ENCODE assay signal across 18 mouse cellular contexts in the genomic region with DNA sequence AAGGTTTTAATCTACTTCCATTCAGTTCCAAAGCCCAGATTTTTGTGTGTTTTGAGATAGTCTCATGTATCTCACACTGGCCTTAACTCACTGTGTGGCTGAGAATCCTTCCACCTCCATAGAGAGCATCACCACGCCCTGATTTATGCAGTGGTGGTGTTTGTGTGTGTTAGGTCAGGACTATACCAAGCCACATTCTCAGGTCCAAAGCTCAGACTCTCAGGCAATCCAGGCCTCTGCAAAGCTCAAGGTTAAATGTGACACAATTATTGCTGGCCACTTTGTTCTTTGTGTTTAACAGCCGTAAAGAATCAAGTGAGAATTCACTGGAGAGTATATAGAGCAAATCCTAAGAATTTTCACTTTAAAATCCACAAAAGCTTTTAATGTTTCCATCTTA.
DNase-seq lines count a peak whose midpoint lies in the region; ATAC-seq and TF ChIP-seq lines count a peak whose summit lies in the region.
"Had no signal": no experiment of that assay in that cellular context is flagged by ENCODE, and none has a peak within 500 bp of the region (broad histone marks: within the 10 kb centered on the region; RNA-seq: fewer than 3 reads in every experiment).

No protein-coding gene starts in this region.

- no peak overlapping the region for H3K4me3 ChIP-seq in forebrain, embryonic 13.5 days
- no peak overlapping the region for H3K4me3 ChIP-seq in forebrain, postnatal 0 days (ENCODE audit: low read depth, low read length)
- H3K4me3 ChIP-seq in liver, postnatal 0 days (ENCODE audit: low read depth, low read length): no peak overlapping the region
- no peak overlapping the region for H3K4me3 ChIP-seq in intestine, postnatal 0 days (ENCODE audit: low read depth, low read length)
- no peak overlapping the region for H3K4me3 ChIP-seq in midbrain, embryonic 16.5 days (ENCODE audit: low read depth, low read length)
- H3K4me3 ChIP-seq: erythroblast, embryonic 14.5 days; left cerebral cortex, adult 2 months had no signal

- ATAC-seq in forebrain, embryonic 13.5 days: 0 out of 2 replicates have a peak, but pooled peaks have one; percentile 10
- no peak for ATAC-seq in forebrain, postnatal 0 days
- peak; percentile 95 for ATAC-seq in liver, postnatal 0 days
- ATAC-seq in intestine, postnatal 0 days: peak; percentile 74
- ATAC-seq in midbrain, embryonic 16.5 days: no peak

- H3K4me1 ChIP-seq in forebrain, embryonic 13.5 days: peaks cover 13% of the 10 kb centered on the region
- 0 out of 2 replicates have a peak, but pooled peaks cover 6% of the 10 kb centered on the region for H3K4me1 ChIP-seq in forebrain, postnatal 0 days (ENCODE audit: insufficient read depth)
- H3K4me1 ChIP-seq in liver, postnatal 0 days (ENCODE audit: insufficient read depth): no peaks in the 10 kb centered on the region; the same call in 1 of the 2 replicates
- 0 out of 2 replicates have a peak, but pooled peaks cover 6% of the 10 kb centered on the region for H3K4me1 ChIP-seq in intestine, postnatal 0 days (replicated peaks; ENCODE audit: control insufficient read depth, insufficient read depth, low read length)
- peaks cover 7% of the 10 kb centered on the region for H3K4me1 ChIP-seq in midbrain, embryonic 16.5 days (ENCODE audit: control insufficient read depth, insufficient read depth, low read length)

- no peak overlapping the region for H3K9ac ChIP-seq in forebrain, embryonic 13.5 days
- no peak overlapping the region for H3K9ac ChIP-seq in forebrain, postnatal 0 days
- H3K9ac ChIP-seq in liver, postnatal 0 days (replicated peaks): no peak overlapping the region
- H3K9ac ChIP-seq in intestine, postnatal 0 days (ENCODE audit: low read depth, low read length): no peak overlapping the region
- H3K9ac ChIP-seq in midbrain, embryonic 16.5 days (ENCODE audit: low read depth, low read length): no peak overlapping the region
- H3K9ac ChIP-seq: limb, embryonic 13.5 days had no signal

- no peaks in the 10 kb centered on the region for H3K36me3 ChIP-seq in forebrain, embryonic 13.5 days (ENCODE audit: poor library complexity, severe bottlenecking)
- H3K36me3 ChIP-seq in forebrain, postnatal 0 days (ENCODE audit: insufficient read depth): no peaks in the 10 kb centered on the region
- no peaks in the 10 kb centered on the region for H3K36me3 ChIP-seq in liver, postnatal 0 days (replicated peaks; ENCODE audit: insufficient read depth, low read length)
- H3K36me3 ChIP-seq in intestine, postnatal 0 days (ENCODE audit: control insufficient read depth, insufficient read depth): no peaks in the 10 kb centered on the region
- no peaks in the 10 kb centered on the region for H3K36me3 ChIP-seq in midbrain, embryonic 16.5 days (ENCODE audit: control insufficient read depth, insufficient read depth, low read length)
- H3K36me3 ChIP-seq: limb, embryonic 13.5 days had no signal

- no peaks in the 10 kb centered on the region for H3K27me3 ChIP-seq in forebrain, embryonic 13.5 days
- H3K27me3 ChIP-seq in forebrain, postnatal 0 days (ENCODE audit: insufficient read depth, low read length): no peaks in the 10 kb centered on the region
- H3K27me3 ChIP-seq in liver, postnatal 0 days (ENCODE audit: insufficient read depth, low read length): no peaks in the 10 kb centered on the region
- no peaks in the 10 kb centered on the region for H3K27me3 ChIP-seq in intestine, postnatal 0 days (replicated peaks; ENCODE audit: control insufficient read depth, insufficient read depth, low read length)
- no peaks in the 10 kb centered on the region for H3K27me3 ChIP-seq in midbrain, embryonic 16.5 days (ENCODE audit: control insufficient read depth, insufficient read depth, low read depth, low read length)
- H3K27me3 ChIP-seq: limb, embryonic 13.5 days had no signal

- H3K27ac ChIP-seq in forebrain, embryonic 13.5 days: peak overlapping the region; percentile 83
- no peak overlapping the region for H3K27ac ChIP-seq in forebrain, postnatal 0 days (ENCODE audit: low read depth, low read length)
- no peak overlapping the region for H3K27ac ChIP-seq in liver, postnatal 0 days (ENCODE audit: low read depth)
- no peak overlapping the region for H3K27ac ChIP-seq in intestine, postnatal 0 days (ENCODE audit: low read depth, low read length)
- H3K27ac ChIP-seq in midbrain, embryonic 16.5 days (ENCODE audit: low read length): peak overlapping the region; percentile 63
- H3K27ac ChIP-seq: left cerebral cortex, adult 2 months; limb, embryonic 13.5 days had no signal

- TF ChIP-seq CTCF in forebrain, postnatal 0 days (IDR thresholded peaks at IDR 0.05; ENCODE audit: low read depth): no peak
- no peak for TF ChIP-seq CTCF in liver, postnatal 0 days (IDR thresholded peaks at IDR 0.05; ENCODE audit: low read depth)
- TF ChIP-seq CTCF in intestine, postnatal 0 days (IDR thresholded peaks at IDR 0.05; ENCODE audit: low read depth): no peak

- WGBS in forebrain, embryonic 13.5 days: 46% methylated on average over 2 of the region's 2 CpGs
- 44% methylated on average over 2 of the region's 2 CpGs for WGBS in forebrain, postnatal 0 days
- 63% methylated on average over 2 of the region's 2 CpGs for WGBS in liver, postnatal 0 days (ENCODE audit: insufficient replicate concordance)
- WGBS in intestine, postnatal 0 days: 52% methylated on average over 2 of the region's 2 CpGs
- WGBS in midbrain, embryonic 16.5 days: 34% methylated on average over 2 of the region's 2 CpGs

- no peak overlapping the region for H3K4me2 ChIP-seq in forebrain, embryonic 13.5 days
- H3K4me2 ChIP-seq in forebrain, postnatal 0 days (ENCODE audit: low read depth): no peak overlapping the region
- no peak overlapping the region for H3K4me2 ChIP-seq in liver, postnatal 0 days (ENCODE audit: low read depth, low read length)
- no peak overlapping the region for H3K4me2 ChIP-seq in intestine, postnatal 0 days (replicated peaks; ENCODE audit: low read depth)
- H3K4me2 ChIP-seq in midbrain, embryonic 16.5 days (ENCODE audit: low read length): no peak overlapping the region

- no peak for DNase-seq in forebrain, postnatal 0 days
- DNase-seq in liver, postnatal 0 days: no peak
- DNase-seq in liver: no peak
- no peak for DNase-seq in gastrocnemius, postnatal 25 days
- no peak for DNase-seq in natural killer cell, adult 2 months (ENCODE audit: low spot score in 2 of 2)
- DNase-seq: adrenal gland, adult 8-10 months; kidney, adult 2 months; kidney, postnatal 25 days; lung, embryonic 14.5 days; lung, postnatal 4 days; right cerebral cortex, adult 18-20 months; thymus, postnatal 4 days had no signal

- no peak for TF ChIP-seq EP300 in liver, postnatal 0 days (IDR thresholded peaks at IDR 0.05; ENCODE audit: low read depth)

- no peaks in the 10 kb centered on the region for H3K9me3 ChIP-seq in forebrain, embryonic 13.5 days (replicated peaks)
- no peaks in the 10 kb centered on the region for H3K9me3 ChIP-seq in forebrain, postnatal 0 days (ENCODE audit: low read length)
- H3K9me3 ChIP-seq in liver, postnatal 0 days (ENCODE audit: low read length): no peaks in the 10 kb centered on the region
- H3K9me3 ChIP-seq in intestine, postnatal 0 days (ENCODE audit: control insufficient read depth): no peaks in the 10 kb centered on the region
- H3K9me3 ChIP-seq in midbrain, embryonic 16.5 days (replicated peaks; ENCODE audit: control insufficient read depth, low read length, poor library complexity, severe bottlenecking): no peaks in the 10 kb centered on the region
- H3K9me3 ChIP-seq: limb, embryonic 13.5 days had no signal

Comparison
In these comparisons a context has a peak if more than half of its experiments do, and no peak if none do; other contexts are left out.
1. ATAC-seq: peak in forebrain, embryonic 13.5 days (single experiment), liver, postnatal 0 days (single experiment) and intestine, postnatal 0 days (single experiment); none in forebrain, postnatal 0 days (single experiment) and midbrain, embryonic 16.5 days (single experiment).
2. H3K27ac ChIP-seq: peak in forebrain, embryonic 13.5 days (single experiment) and midbrain, embryonic 16.5 days (single experiment); none in forebrain, postnatal 0 days (single experiment), liver, postnatal 0 days (single experiment) and intestine, postnatal 0 days (single experiment).